Mouse (Mus musculus) ES-E14 (cell line): ENCODE measurements around the gene Prune1.

Experiments
- HCFC1 ChIP-seq: IDR thresholded peaks from 2 replicates; pipeline ENCODE4 v1.6.1; 2012; ENCODE audit warnings: low read length, inconsistent platforms, borderline replicate concordance; ENCODE audit not compliant: insufficient read depth
- MAFK ChIP-seq: IDR thresholded peaks from 2 replicates; pipeline ENCODE4 v1.6.1; 2014; ENCODE audit warnings: mild to moderate bottlenecking, low read depth, low read length, inconsistent platforms; ENCODE audit not compliant: insufficient read depth

DNA sequence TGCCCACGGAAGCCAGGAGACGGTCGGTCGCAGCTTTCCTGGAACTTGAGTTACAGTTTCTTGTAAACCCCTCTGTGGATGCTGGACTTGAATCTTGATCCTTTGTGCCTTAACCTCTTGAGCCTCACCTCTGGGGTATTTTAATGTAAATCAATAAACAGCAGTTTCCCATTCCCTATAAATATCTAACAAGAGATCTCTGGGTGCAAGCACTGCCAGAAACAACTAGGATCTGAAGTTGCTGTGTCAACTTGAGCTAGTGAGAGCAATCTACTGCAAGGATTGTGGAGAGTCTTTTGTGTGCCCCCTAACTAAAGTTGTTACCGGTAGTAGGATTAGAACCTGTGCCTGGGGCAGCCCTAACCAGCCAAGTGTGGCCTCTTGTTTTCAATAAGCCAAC is 3.5 kb upstream of the Prune1 start:
- no peak for TF ChIP-seq HCFC1
- no peak for TF ChIP-seq MAFK
